Mouse (Mus musculus) layer of hippocampus, adult 8-10 months (tissue): ENCODE data around the gene Gm21244. TPM values are rescaled to one million over a fixed set of nuclear protein-coding genes. Genes with fewer than 3 reads are reported as not detected.
"Not testable (repeated sequence)": the region's sequence is repeated elsewhere in the genome, so short reads cannot be mapped to it uniquely, and the experiment has no call there.

Experiments used
- DNase-seq, 2 experiments: peaks; one replicate each; pipeline ENCODE4 v3.0.0; 2022; ENCODE audit warnings: low spot score in 2 of 2
- total RNA-seq, 4 experiments: library from RNA; stranded (reverse); gene quantifications; 2 replicates each; pipeline ENCODE4 v1.2.4; 2022

Gm21244 gene
- not detected for total RNA-seq

- not testable (repeated sequence) for DNase-seq
These were observed at the start of gene Gm21244 for GRCm38 (mm10) chrY:7169193-7169592. Gm21244 (minus strand) TSS chrY:7169293.

Other genes with a start within 250 kb of the Gm21244 start
- not detected for gene Gm28998, start 84.5 kb upstream of the Gm21244 start, total RNA-seq
- gene Gm21788, start 235.7 kb upstream of the Gm21244 start, total RNA-seq: not detected